Mouse (Mus musculus): ENCODE data around the gene Nap1l4. TPM values are rescaled to one million over a fixed set of nuclear protein-coding genes. Genes with fewer than 3 reads are reported as not detected.

Nap1l4 gene
- polyA plus RNA-seq, 1 experiment = 5.7 TPM

GRCm38 (mm10) chr7:143536251-143536650, 12.7 kb downstream of the Nap1l4 start:
- no peaks in the 10 kb centered on the region for H3K9me3 ChIP-seq (ENCODE audit: control insufficient read depth, low read length)
- no peak overlapping the region for H3K4me3 ChIP-seq (replicated peaks)
- peaks cover 98% of the 10 kb centered on the region for H3K36me3 ChIP-seq (ENCODE audit: control insufficient read depth)
- no peaks in the 10 kb centered on the region for H3K27me3 ChIP-seq (ENCODE audit: control insufficient read depth)
- TF ChIP-seq GATA1 (IDR thresholded peaks at IDR 0.05; ENCODE audit: low read length) (no peak), TAL1 (IDR thresholded peaks at IDR 0.05; ENCODE audit: low read length) (no peak)
- peaks cover 65% of the 10 kb centered on the region for H3K4me1 ChIP-seq (ENCODE audit: control insufficient read depth)

GRCm38 (mm10) chr7:143533284-143533683, 15.6 kb downstream of the Nap1l4 start:
- H3K9me3 ChIP-seq (ENCODE audit: control insufficient read depth, low read length) = no peaks in the 10 kb centered on the region
- TF ChIP-seq TAL1 (IDR thresholded peaks at IDR 0.05; ENCODE audit: low read length) (peak; percentile 60; the same call in 2 of the 3 replicates), GATA1 (IDR thresholded peaks at IDR 0.05; ENCODE audit: low read length) (peak; percentile 62; the same call in 1 of the 2 replicates)
- peak overlapping the region; percentile 10 for H3K4me3 ChIP-seq (replicated peaks)
- H3K36me3 ChIP-seq (ENCODE audit: control insufficient read depth) = peaks cover 100% of the 10 kb centered on the region
- no peaks in the 10 kb centered on the region for H3K27me3 ChIP-seq (ENCODE audit: control insufficient read depth)
- H3K4me1 ChIP-seq (ENCODE audit: control insufficient read depth) = peaks cover 49% of the 10 kb centered on the region

GRCm38 (mm10) chr7:143532410-143532809, 16.5 kb downstream of the Nap1l4 start:
- no peaks in the 10 kb centered on the region for H3K27me3 ChIP-seq (ENCODE audit: control insufficient read depth)
- H3K4me1 ChIP-seq (ENCODE audit: control insufficient read depth) = peaks cover 41% of the 10 kb centered on the region
- TF ChIP-seq TAL1 (IDR thresholded peaks at IDR 0.05; ENCODE audit: low read length) (no peak), GATA1 (IDR thresholded peaks at IDR 0.05; ENCODE audit: low read length) (no peak)
- peaks cover 100% of the 10 kb centered on the region for H3K36me3 ChIP-seq (ENCODE audit: control insufficient read depth)
- H3K4me3 ChIP-seq (replicated peaks) = no peak overlapping the region
- H3K9me3 ChIP-seq (ENCODE audit: control insufficient read depth, low read length) = no peaks in the 10 kb centered on the region

- H3K36me3 ChIP-seq (ENCODE audit: control insufficient read depth) = peaks cover 98% of the 10 kb centered on the region
Measured at GRCm38 (mm10) chr7:143519333-143519732, 29.6 kb downstream of the Nap1l4 start.

GRCm38 (mm10) chr7:143514416-143514768, 34.5 kb downstream of the Nap1l4 start:
- Histone ChIP-seq H3K4me1 (ENCODE audit: control insufficient read depth) (peaks cover 6% of the 10 kb centered on the region), H3K36me3 (ENCODE audit: control insufficient read depth) (peaks cover 75% of the 10 kb centered on the region)

More at GRCm38 (mm10) chr7:143519333-143519732, 29.6 kb downstream of the Nap1l4 start:
- no peak for TF ChIP-seq TAL1 (IDR thresholded peaks at IDR 0.05; ENCODE audit: low read length)
- TF ChIP-seq GATA1 (IDR thresholded peaks at IDR 0.05; ENCODE audit: low read length) = no peak
- no peak overlapping the region for H3K4me3 ChIP-seq (replicated peaks)
- H3K4me1 ChIP-seq (ENCODE audit: control insufficient read depth) = no peaks in the 10 kb centered on the region
- H3K27me3 ChIP-seq (ENCODE audit: control insufficient read depth) = no peaks in the 10 kb centered on the region
- H3K9me3 ChIP-seq (ENCODE audit: control insufficient read depth, low read length) = no peaks in the 10 kb centered on the region

GRCm38 (mm10) chr7:143513763-143514415, 35.0 kb downstream of the Nap1l4 start:
- Histone ChIP-seq H3K4me1 (ENCODE audit: control insufficient read depth) (peaks cover 6% of the 10 kb centered on the region), H3K9me3 (ENCODE audit: control insufficient read depth, low read length) (no peaks in the 10 kb centered on the region), H3K36me3 (ENCODE audit: control insufficient read depth) (peaks cover 70% of the 10 kb centered on the region), H3K27me3 (ENCODE audit: control insufficient read depth) (no peaks in the 10 kb centered on the region), H3K4me3 (replicated peaks) (no peak overlapping the region)
- TF ChIP-seq GATA1 (IDR thresholded peaks at IDR 0.05; ENCODE audit: low read length) = no peak

More at GRCm38 (mm10) chr7:143514416-143514768, 34.5 kb downstream of the Nap1l4 start:
- Histone ChIP-seq H3K27me3 (ENCODE audit: control insufficient read depth) (no peaks in the 10 kb centered on the region), H3K9me3 (ENCODE audit: control insufficient read depth, low read length) (no peaks in the 10 kb centered on the region), H3K4me3 (replicated peaks) (no peak overlapping the region)
- TF ChIP-seq TAL1 (IDR thresholded peaks at IDR 0.05; ENCODE audit: low read length) = no peak
- TF ChIP-seq GATA1 (IDR thresholded peaks at IDR 0.05; ENCODE audit: low read length) = no peak

- peaks cover 44% of the 10 kb centered on the region for H3K36me3 ChIP-seq (ENCODE audit: control insufficient read depth)
- peaks cover 3% of the 10 kb centered on the region for H3K27me3 ChIP-seq (ENCODE audit: control insufficient read depth)
Measured at GRCm38 (mm10) chr7:143511335-143511712, 37.6 kb downstream of the Nap1l4 start.

GRCm38 (mm10) chr7:143510593-143511334, 38.1 kb downstream of the Nap1l4 start:
- Histone ChIP-seq H3K9me3 (ENCODE audit: control insufficient read depth, low read length) (no peaks in the 10 kb centered on the region), H3K4me1 (ENCODE audit: control insufficient read depth) (peaks cover 8% of the 10 kb centered on the region), H3K27me3 (ENCODE audit: control insufficient read depth) (peaks cover 5% of the 10 kb centered on the region), H3K4me3 (replicated peaks) (no peak overlapping the region), H3K36me3 (ENCODE audit: control insufficient read depth) (peaks cover 39% of the 10 kb centered on the region)
- no peak for TF ChIP-seq GATA1 (IDR thresholded peaks at IDR 0.05; ENCODE audit: low read length)
- no peak for TF ChIP-seq TAL1 (IDR thresholded peaks at IDR 0.05; ENCODE audit: low read length)

More at GRCm38 (mm10) chr7:143511335-143511712, 37.6 kb downstream of the Nap1l4 start:
- H3K4me3 ChIP-seq (replicated peaks) = no peak overlapping the region
- peaks cover 8% of the 10 kb centered on the region for H3K4me1 ChIP-seq (ENCODE audit: control insufficient read depth)
- H3K9me3 ChIP-seq (ENCODE audit: control insufficient read depth, low read length) = no peaks in the 10 kb centered on the region
- TF ChIP-seq GATA1 (IDR thresholded peaks at IDR 0.05; ENCODE audit: low read length) (no peak), TAL1 (IDR thresholded peaks at IDR 0.05; ENCODE audit: low read length) (no peak)

GRCm38 (mm10) chr7:143509566-143509965, 39.3 kb downstream of the Nap1l4 start:
- H3K4me3 ChIP-seq (replicated peaks) = no peak overlapping the region
- no peaks in the 10 kb centered on the region for H3K9me3 ChIP-seq (ENCODE audit: control insufficient read depth, low read length)
- TF ChIP-seq TAL1 (IDR thresholded peaks at IDR 0.05; ENCODE audit: low read length) = no peak
- TF ChIP-seq GATA1 (IDR thresholded peaks at IDR 0.05; ENCODE audit: low read length) = no peak
- H3K4me1 ChIP-seq (ENCODE audit: control insufficient read depth) = peaks cover 8% of the 10 kb centered on the region
- H3K36me3 ChIP-seq (ENCODE audit: control insufficient read depth) = peaks cover 27% of the 10 kb centered on the region
- H3K27me3 ChIP-seq (ENCODE audit: control insufficient read depth) = peaks cover 13% of the 10 kb centered on the region
